Mouse (Mus musculus) neural tube, embryonic 15.5 days (tissue): ENCODE data around the gene Lama5. TPM values are rescaled to one million over a fixed set of nuclear protein-coding genes. Genes with fewer than 3 reads are reported as not detected.

Experiments used
- ATAC-seq: fragments of 200-750 bp; cut with Nextera tagmentation; 2 replicates; pipeline ENCODE4 v1.8.0; 2017; ENCODE audit warnings: mild to moderate bottlenecking, moderate TSS enrichment, moderate library complexity; ENCODE audit not compliant: low FRiP score
- H3K27ac ChIP-seq: fragments of 300-500 bp; sonication (generic); replicated peaks from 2 replicates; pipeline ENCODE4 v1.5.1; 2015; ENCODE audit warnings: mild to moderate bottlenecking, inconsistent platforms
- H3K27me3 ChIP-seq: fragments of 300-500 bp; sonication (generic); replicated peaks from 2 replicates; pipeline ENCODE4 v1.6.1; 2015; ENCODE audit warnings: inconsistent platforms
- H3K36me3 ChIP-seq: fragments of 300-500 bp; sonication (generic); 2 replicates; pipeline ENCODE4 v1.6.1; 2015; ENCODE audit warnings: inconsistent platforms
- H3K4me1 ChIP-seq: fragments of 300-500 bp; sonication (generic); 2 replicates; pipeline ENCODE4 v1.6.1; 2015; ENCODE audit warnings: inconsistent platforms
- H3K4me2 ChIP-seq: fragments of 300-500 bp; sonication (generic); 2 replicates; pipeline ENCODE4 v1.6.1; 2015; ENCODE audit warnings: inconsistent platforms, mild to moderate bottlenecking, moderate library complexity
- H3K4me3 ChIP-seq: fragments of 300-500 bp; sonication (generic); replicated peaks from 2 replicates; pipeline ENCODE4 v1.5.1; 2015; ENCODE audit warnings: mild to moderate bottlenecking, inconsistent platforms
- H3K9ac ChIP-seq: fragments of 300-500 bp; sonication (generic); replicated peaks from 2 replicates; pipeline ENCODE4 v1.6.1; 2015; ENCODE audit warnings: mild to moderate bottlenecking, inconsistent platforms
- H3K9me3 ChIP-seq: fragments of 300-500 bp; sonication (generic); replicated peaks from 2 replicates; pipeline ENCODE4 v1.6.1; 2016; ENCODE audit warnings: inconsistent platforms
- WGBS: fragments of 180-500 bp; shearing (Covaris S2); methylation state at CpG from one replicate; pipeline ENCODE4 v1.1.7; 2015; ENCODE audit warnings: mixed read lengths; 5-methylcytosine and 5-hydroxymethylcytosine counted together
- polyA plus RNA-seq: library from polyadenylated mRNA; unstranded; fragments of >200 nt; fragmentation: Nextera tagmentation; extraction: Ambion mirVana; gene quantifications from 2 replicates; pipeline ENCODE4 v1.2.1, GENCODE M21; 2015

The Lama5 gene
- polyA plus RNA-seq, 1 experiment from 2014 or later = 1.2 TPM

DNA sequence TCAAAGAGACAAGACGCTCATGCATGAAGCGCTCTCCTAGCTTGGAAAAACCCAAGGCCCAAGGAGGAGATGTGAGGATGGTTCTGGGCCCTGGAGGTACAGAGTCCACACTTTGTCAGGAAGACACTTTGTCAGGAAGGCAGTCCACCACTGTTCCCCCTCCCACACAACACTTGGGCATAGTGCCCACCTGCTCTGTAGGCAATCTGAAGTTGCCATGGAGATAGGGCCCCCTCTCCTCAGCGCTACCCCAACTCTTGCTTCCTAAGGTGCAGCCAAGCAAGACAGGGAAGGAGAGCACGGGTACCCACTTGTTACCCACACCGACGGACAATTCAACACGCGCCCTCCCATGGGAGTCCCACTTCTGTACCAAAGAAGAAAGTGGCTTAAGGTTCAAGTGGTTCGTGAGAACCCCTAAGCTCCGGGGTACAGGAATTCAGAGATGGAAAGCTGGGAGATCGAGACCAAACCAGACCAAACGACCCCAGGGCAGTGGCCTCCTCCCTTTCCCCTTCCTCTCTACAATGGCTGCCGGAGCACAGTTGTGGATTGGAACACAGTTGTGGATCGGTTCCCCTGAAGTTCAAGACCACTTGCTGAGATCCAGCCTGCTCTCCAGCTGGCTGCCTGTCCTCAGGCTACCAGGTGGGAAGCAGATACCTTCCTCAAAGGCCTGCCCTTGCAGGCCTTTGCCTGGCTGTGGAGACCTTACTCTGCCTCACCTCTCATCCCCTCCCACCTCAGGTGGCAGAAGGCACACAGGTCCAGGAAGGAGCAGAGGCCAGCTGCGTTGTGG lies 6.3 kb downstream of the Lama5 start:
- no peaks in the 10 kb centered on the region for H3K36me3 ChIP-seq
- H3K27me3 ChIP-seq = peaks cover 15% of the 10 kb centered on the region; the same call in 1 of the 2 replicates
- peaks cover 23% of the 10 kb centered on the region for H3K4me1 ChIP-seq
- 81% methylated on average over 15 of the region's 15 CpGs for WGBS
- no peak overlapping the region for H3K9ac ChIP-seq
- no peak overlapping the region for H3K4me3 ChIP-seq
- H3K9me3 ChIP-seq = no peaks in the 10 kb centered on the region
- peak overlapping the region; percentile 25; the same call in 1 of the 2 replicates for H3K27ac ChIP-seq
- no peak for ATAC-seq
- H3K4me2 ChIP-seq = no peak overlapping the region

GRCm38 (mm10) chr2:180218677-180219076 lies 7.0 kb downstream of the Lama5 start:
- H3K9ac ChIP-seq = no peak overlapping the region
- no peak overlapping the region for H3K4me2 ChIP-seq
- no peaks in the 10 kb centered on the region for H3K9me3 ChIP-seq
- H3K27ac ChIP-seq = peak overlapping the region; percentile 25; the same call in 1 of the 2 replicates
- ATAC-seq = no peak
- WGBS = 39% methylated on average over 4 of the region's 5 CpGs
- H3K27me3 ChIP-seq = peaks cover 9% of the 10 kb centered on the region; the same call in 1 of the 2 replicates
- H3K4me1 ChIP-seq = peaks cover 23% of the 10 kb centered on the region
- no peak overlapping the region for H3K4me3 ChIP-seq
- no peaks in the 10 kb centered on the region for H3K36me3 ChIP-seq

GRCm38 (mm10) chr2:180218241-180218640 lies 7.4 kb downstream of the Lama5 start:
- Histone ChIP-seq H3K4me1 (peaks cover 23% of the 10 kb centered on the region), H3K27ac (no peak overlapping the region), H3K4me3 (no peak overlapping the region), H3K4me2 (no peak overlapping the region), H3K9ac (no peak overlapping the region), H3K27me3 (peaks cover 4% of the 10 kb centered on the region; the same call in 1 of the 2 replicates), H3K36me3 (no peaks in the 10 kb centered on the region), H3K9me3 (no peaks in the 10 kb centered on the region)
- no peak for ATAC-seq
- 81% methylated on average over 3 of the region's 3 CpGs for WGBS

DNA sequence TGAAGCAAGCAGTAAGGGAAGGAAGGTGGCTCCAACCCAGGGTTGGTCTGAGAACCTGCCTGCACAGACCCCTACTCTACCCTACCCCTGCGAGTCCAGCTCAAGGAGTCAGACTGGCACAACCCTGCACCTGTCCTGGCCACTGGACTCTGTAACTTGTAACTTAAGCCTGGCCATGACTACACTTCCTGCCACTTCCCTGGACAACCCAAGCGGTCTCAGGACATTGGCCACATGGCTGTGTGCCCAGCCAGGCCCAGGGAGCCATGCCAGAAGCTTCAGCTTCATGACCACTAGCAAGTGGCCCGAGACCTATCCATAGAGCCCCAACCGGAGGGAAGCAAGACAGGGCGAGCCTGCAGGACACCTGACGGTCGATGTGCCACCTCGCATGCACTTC lies 8.1 kb downstream of the Lama5 start:
- Histone ChIP-seq H3K9me3 (no peaks in the 10 kb centered on the region), H3K27me3 (no peaks in the 10 kb centered on the region), H3K27ac (no peak overlapping the region), H3K9ac (no peak overlapping the region), H3K4me1 (peaks cover 23% of the 10 kb centered on the region), H3K4me2 (no peak overlapping the region), H3K36me3 (no peaks in the 10 kb centered on the region), H3K4me3 (no peak overlapping the region)
- ATAC-seq = no peak
- WGBS = 92% methylated on average over 8 of the region's 8 CpGs

- ATAC-seq = no peak
- H3K36me3 ChIP-seq = no peaks in the 10 kb centered on the region
- H3K4me2 ChIP-seq = no peak overlapping the region
- WGBS = 74% methylated on average over 5 of the region's 5 CpGs
- no peak overlapping the region for H3K4me3 ChIP-seq
- no peaks in the 10 kb centered on the region for H3K9me3 ChIP-seq
- no peak overlapping the region for H3K27ac ChIP-seq
- H3K4me1 ChIP-seq = peaks cover 18% of the 10 kb centered on the region
- H3K9ac ChIP-seq = no peak overlapping the region
- H3K27me3 ChIP-seq = no peaks in the 10 kb centered on the region
These were observed 8.7 kb downstream of the Lama5 start for GRCm38 (mm10) chr2:180216921-180217320.

DNA sequence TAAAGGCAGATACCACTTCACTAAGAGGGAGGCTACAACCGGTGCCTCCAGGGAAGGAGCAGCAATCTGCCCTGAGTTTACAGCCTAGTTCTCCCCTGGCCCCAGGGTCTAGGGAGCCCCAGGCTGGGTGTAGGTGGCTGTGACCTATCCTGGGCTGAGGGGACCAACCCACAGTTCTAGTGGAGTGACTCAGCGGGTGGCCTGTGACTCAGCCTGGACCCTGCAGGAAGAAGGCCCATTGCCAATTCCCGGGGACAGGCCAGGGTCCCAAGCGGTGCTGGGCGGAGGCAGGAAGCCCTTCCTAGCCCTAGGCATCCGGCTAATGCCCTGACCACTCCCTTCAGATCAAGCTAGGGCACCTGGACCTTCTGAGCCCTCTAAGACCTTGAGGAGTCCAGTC lies 9.7 kb downstream of the Lama5 start:
- 82% methylated on average over 6 of the region's 6 CpGs for WGBS
- Histone ChIP-seq H3K4me1 (peaks cover 18% of the 10 kb centered on the region; the same call in 1 of the 2 replicates), H3K9me3 (no peaks in the 10 kb centered on the region), H3K4me3 (no peak overlapping the region), H3K27ac (no peak overlapping the region), H3K36me3 (no peaks in the 10 kb centered on the region), H3K4me2 (no peak overlapping the region), H3K9ac (no peak overlapping the region), H3K27me3 (no peaks in the 10 kb centered on the region)
- ATAC-seq = no peak

- 70% methylated on average over 8 of the region's 8 CpGs for WGBS
- H3K4me1 ChIP-seq = peaks cover 18% of the 10 kb centered on the region; the same call in 1 of the 2 replicates
- no peaks in the 10 kb centered on the region for H3K36me3 ChIP-seq
- no peak overlapping the region for H3K9ac ChIP-seq
- ATAC-seq = no peak
- H3K4me2 ChIP-seq = no peak overlapping the region
- no peaks in the 10 kb centered on the region for H3K9me3 ChIP-seq
- no peak overlapping the region for H3K4me3 ChIP-seq
- no peak overlapping the region for H3K27ac ChIP-seq
- H3K27me3 ChIP-seq = no peaks in the 10 kb centered on the region
These were observed 10.6 kb downstream of the Lama5 start for GRCm38 (mm10) chr2:180215011-180215461.

DNA sequence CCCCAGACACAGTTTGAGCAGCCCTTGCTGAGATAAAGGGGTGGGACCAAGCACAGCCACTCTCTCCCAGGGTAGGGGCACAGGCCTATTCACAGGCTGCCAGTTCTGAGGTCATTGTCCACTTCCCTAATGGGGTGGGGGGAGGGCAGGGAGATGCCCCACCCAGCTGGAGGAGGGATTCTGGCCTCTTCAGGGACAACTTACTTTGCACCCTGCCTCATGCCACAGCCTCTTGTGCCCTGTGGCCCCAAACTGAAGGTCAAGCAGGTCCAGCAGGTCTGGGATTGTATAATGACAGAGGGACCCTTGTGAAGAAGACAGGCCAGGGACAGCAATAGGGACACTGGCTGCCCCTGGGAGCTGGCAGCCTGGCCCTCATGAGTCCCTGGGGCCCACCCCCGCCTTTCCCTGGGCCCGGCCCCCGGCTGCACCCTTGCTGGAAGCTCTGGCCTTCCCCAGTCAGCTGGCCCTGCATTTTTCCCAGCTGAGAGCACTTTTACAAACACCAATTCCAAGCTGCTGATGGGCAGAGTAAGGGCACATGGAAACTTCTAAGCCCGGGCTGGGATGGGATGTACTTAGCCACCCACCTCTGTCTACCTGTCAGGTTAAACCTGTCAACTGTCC lies 11.2 kb downstream of the Lama5 start:
- Histone ChIP-seq H3K27me3 (no peaks in the 10 kb centered on the region), H3K4me3 (no peak overlapping the region), H3K27ac (no peak overlapping the region), H3K4me2 (no peak overlapping the region), H3K9me3 (no peaks in the 10 kb centered on the region), H3K4me1 (peaks cover 18% of the 10 kb centered on the region; the same call in 1 of the 2 replicates), H3K36me3 (no peaks in the 10 kb centered on the region), H3K9ac (no peak overlapping the region)
- WGBS = 82% methylated on average over 4 of the region's 4 CpGs
- no peak for ATAC-seq

DNA sequence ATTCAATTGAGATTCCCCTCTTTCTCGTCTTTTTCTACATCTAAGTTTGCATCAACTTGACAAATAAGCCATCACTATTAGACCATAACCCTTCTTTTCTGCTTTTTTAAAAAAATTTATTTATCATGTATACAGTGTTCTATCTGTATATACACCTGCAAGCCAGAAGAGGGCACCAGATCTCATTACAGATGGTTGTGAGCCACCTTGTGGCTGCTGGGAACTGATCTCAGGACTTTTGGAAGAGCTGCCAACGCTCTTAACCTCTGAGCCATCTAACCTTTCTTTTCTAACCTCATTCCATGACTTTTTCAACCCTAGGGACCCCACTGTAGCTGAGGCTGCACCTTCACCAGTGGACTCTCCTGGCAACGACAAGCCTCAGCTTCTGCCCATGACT lies 13.4 kb downstream of the Lama5 start:
- H3K27me3 ChIP-seq = no peaks in the 10 kb centered on the region
- no peak overlapping the region for H3K4me3 ChIP-seq
- H3K4me1 ChIP-seq = peaks cover 14% of the 10 kb centered on the region; the same call in 1 of the 2 replicates
- 96% methylated on average over 3 of the region's 3 CpGs for WGBS
- H3K36me3 ChIP-seq = no peaks in the 10 kb centered on the region
- H3K9me3 ChIP-seq = no peaks in the 10 kb centered on the region
- no peak overlapping the region for H3K4me2 ChIP-seq
- no peak overlapping the region for H3K9ac ChIP-seq
- H3K27ac ChIP-seq = no peak overlapping the region
- ATAC-seq = no peak

GRCm38 (mm10) chr2:180208976-180209375 lies 16.7 kb downstream of the Lama5 start:
- H3K36me3 ChIP-seq = no peaks in the 10 kb centered on the region
- no peak overlapping the region for H3K27ac ChIP-seq
- ATAC-seq = no peak
- peaks cover 26% of the 10 kb centered on the region for H3K4me1 ChIP-seq
- 89% methylated on average over 1 of the region's 1 CpGs for WGBS
- no peaks in the 10 kb centered on the region for H3K9me3 ChIP-seq
- no peaks in the 10 kb centered on the region for H3K27me3 ChIP-seq
- H3K4me2 ChIP-seq = no peak overlapping the region
- no peak overlapping the region for H3K4me3 ChIP-seq
- no peak overlapping the region for H3K9ac ChIP-seq

DNA sequence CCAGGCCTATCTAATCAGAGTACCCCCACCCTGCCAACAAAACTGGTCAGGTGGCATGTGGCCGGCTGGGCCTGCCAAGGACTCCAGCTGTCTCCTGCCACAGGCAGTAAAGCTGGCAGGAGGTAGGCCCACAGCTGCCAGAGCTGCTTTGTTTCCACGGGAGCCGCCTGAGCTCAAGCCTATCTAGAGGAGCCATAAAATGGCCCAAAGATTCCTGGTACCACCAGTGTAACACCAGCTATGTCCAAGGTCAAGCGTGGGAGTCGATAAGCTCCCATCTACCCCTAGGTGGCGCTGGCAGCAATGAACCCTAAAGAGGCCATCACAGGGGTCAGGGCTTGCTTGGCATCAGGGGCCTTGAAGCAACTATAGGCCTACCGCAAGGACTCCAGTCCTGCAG lies 17.8 kb downstream of the Lama5 start:
- H3K4me2 ChIP-seq = no peak overlapping the region
- no peak overlapping the region for H3K4me3 ChIP-seq
- no peak overlapping the region for H3K9ac ChIP-seq
- no peaks in the 10 kb centered on the region for H3K9me3 ChIP-seq
- peaks cover 26% of the 10 kb centered on the region for H3K4me1 ChIP-seq
- 0 out of 2 replicates have a peak, but pooled peaks have one; percentile 16 for ATAC-seq
- WGBS = 38% methylated on average over 7 of the region's 7 CpGs
- no peaks in the 10 kb centered on the region for H3K36me3 ChIP-seq
- H3K27me3 ChIP-seq = no peaks in the 10 kb centered on the region
- no peak overlapping the region for H3K27ac ChIP-seq

- H3K36me3 ChIP-seq = no peaks in the 10 kb centered on the region
- peak overlapping the region; percentile 78 for H3K27ac ChIP-seq
- peak overlapping the region; percentile 25; the same call in 1 of the 2 replicates for H3K4me2 ChIP-seq
- peak; percentile 7; the same call in 1 of the 2 replicates for ATAC-seq
- H3K9me3 ChIP-seq = no peaks in the 10 kb centered on the region
- no peak overlapping the region for H3K4me3 ChIP-seq
- H3K27me3 ChIP-seq = no peaks in the 10 kb centered on the region
- 53% methylated on average over 2 of the region's 2 CpGs for WGBS
- H3K4me1 ChIP-seq = peaks cover 26% of the 10 kb centered on the region
- no peak overlapping the region; the same call in 1 of the 2 replicates for H3K9ac ChIP-seq
These were observed 19.7 kb downstream of the Lama5 start for GRCm38 (mm10) chr2:180205956-180206280.
